ENCODE assay signal across 8 mouse cellular contexts in genomic region chr6:122391725-122392667, GRCm38 (mm10). TPM values are rescaled to one million over a fixed set of nuclear protein-coding genes. Genes with fewer than 3 reads are reported as not detected.
DNase-seq lines count a peak whose midpoint lies in the region; ATAC-seq and TF ChIP-seq lines count a peak whose summit lies in the region.

No protein-coding gene starts in this region.

- peak; percentile 94 for TF ChIP-seq CTCF in midbrain, postnatal 0 days (IDR thresholded peaks at IDR 0.05)

- H3K4me3 ChIP-seq in erythroblast, embryonic 14.5 days (replicated peaks) = peak overlapping the region; percentile 83
- H3K4me3 ChIP-seq in heart, embryonic 12.5 days = peak overlapping the region; percentile 29
- no peak overlapping the region for H3K4me3 ChIP-seq in kidney, embryonic 16.5 days (ENCODE audit: low read length)
- 0 out of 2 replicates have a peak overlapping the region, but pooled peaks have one; percentile 7 for H3K4me3 ChIP-seq in limb, embryonic 15.5 days
- no peak overlapping the region for H3K4me3 ChIP-seq in midbrain, postnatal 0 days (ENCODE audit: low read depth, low read length)

- peak overlapping the region; percentile 53 for H3K4me2 ChIP-seq in heart, embryonic 12.5 days
- peak overlapping the region; percentile 42; the same call in 1 of the 2 replicates for H3K4me2 ChIP-seq in kidney, embryonic 16.5 days (replicated peaks; ENCODE audit: low read depth, low read length)
- H3K4me2 ChIP-seq in limb, embryonic 15.5 days = peak overlapping the region; percentile 15; the same call in 1 of the 2 replicates
- H3K4me2 ChIP-seq in midbrain, postnatal 0 days (ENCODE audit: low read depth, low read length, poor library complexity, severe bottlenecking) = peak overlapping the region; percentile 35

- DNase-seq in CD4-positive, CD25-positive, alpha-beta regulatory T cell, adult 2 months (ENCODE audit: low read depth, low spot score) = peak; percentile 73
- DNase-seq in brain, embryonic 18.5 days (ENCODE audit: low read depth, low spot score) = peak; percentile 56
- peak; percentile 85 for DNase-seq in midbrain, postnatal 0 days (ENCODE audit: low spot score)
- peak; percentile 70 to 83 for DNase-seq in spleen, postnatal 4 days (ENCODE audit: low spot score in 2 of 2)

- H3K27me3 ChIP-seq in erythroblast, embryonic 14.5 days (ENCODE audit: control insufficient read depth) = no peaks in the 10 kb centered on the region
- no peaks in the 10 kb centered on the region for H3K27me3 ChIP-seq in heart, embryonic 12.5 days (replicated peaks)
- H3K27me3 ChIP-seq in kidney, embryonic 16.5 days (ENCODE audit: insufficient read depth, low read length) = no peaks in the 10 kb centered on the region
- H3K27me3 ChIP-seq in limb, embryonic 15.5 days = no peaks in the 10 kb centered on the region
- H3K27me3 ChIP-seq in midbrain, postnatal 0 days (ENCODE audit: insufficient read depth, low read length) = no peaks in the 10 kb centered on the region

- peaks cover 9% of the 10 kb centered on the region for H3K9me3 ChIP-seq in erythroblast, embryonic 14.5 days (ENCODE audit: control insufficient read depth, low read length)
- peaks cover 5% of the 10 kb centered on the region for H3K9me3 ChIP-seq in heart, embryonic 12.5 days (replicated peaks)
- 0 out of 2 replicates have a peak, but pooled peaks cover 6% of the 10 kb centered on the region for H3K9me3 ChIP-seq in kidney, embryonic 16.5 days (ENCODE audit: low read length)
- no peaks in the 10 kb centered on the region for H3K9me3 ChIP-seq in limb, embryonic 15.5 days
- H3K9me3 ChIP-seq in midbrain, postnatal 0 days (ENCODE audit: low read length) = no peaks in the 10 kb centered on the region

- H3K27ac ChIP-seq in heart, embryonic 12.5 days (ENCODE audit: poor library complexity, severe bottlenecking) = peak overlapping the region; percentile 85
- H3K27ac ChIP-seq in kidney, embryonic 16.5 days (ENCODE audit: low read length) = no peak overlapping the region
- no peak overlapping the region for H3K27ac ChIP-seq in limb, embryonic 15.5 days
- no peak overlapping the region for H3K27ac ChIP-seq in midbrain, postnatal 0 days (ENCODE audit: low read depth, low read length)

- 0 out of 2 replicates have a peak overlapping the region, but pooled peaks have one; percentile 2 for H3K9ac ChIP-seq in heart, embryonic 12.5 days
- no peak overlapping the region for H3K9ac ChIP-seq in kidney, embryonic 16.5 days (replicated peaks; ENCODE audit: low read length)
- H3K9ac ChIP-seq in limb, embryonic 15.5 days = no peak overlapping the region
- no peak overlapping the region for H3K9ac ChIP-seq in midbrain, postnatal 0 days (replicated peaks; ENCODE audit: low read length, poor library complexity, severe bottlenecking)

- 0 out of 2 replicates have a peak, but pooled peaks have one; percentile 22 for ATAC-seq in heart, embryonic 12.5 days (ENCODE audit: insufficient number of reproducible peaks, low FRiP score)
- ATAC-seq in kidney, embryonic 16.5 days (ENCODE audit: low FRiP score, low TSS enrichment) = peak; percentile 75; the same call in 1 of the 2 replicates
- ATAC-seq in limb, embryonic 15.5 days (ENCODE audit: insufficient number of reproducible peaks, low FRiP score, low TSS enrichment, low read depth) = no peak
- peak; percentile 70 for ATAC-seq in midbrain, postnatal 0 days (ENCODE audit: low FRiP score)

- peaks cover 86% of the 10 kb centered on the region for H3K4me1 ChIP-seq in erythroblast, embryonic 14.5 days (ENCODE audit: control insufficient read depth)
- peaks cover 35% of the 10 kb centered on the region for H3K4me1 ChIP-seq in heart, embryonic 12.5 days (replicated peaks)
- H3K4me1 ChIP-seq in kidney, embryonic 16.5 days (ENCODE audit: insufficient read depth, low read length) = no peaks in the 10 kb centered on the region
- H3K4me1 ChIP-seq in limb, embryonic 15.5 days = peaks cover 5% of the 10 kb centered on the region; the same call in 1 of the 2 replicates
- H3K4me1 ChIP-seq in midbrain, postnatal 0 days (ENCODE audit: insufficient read depth, low read length) = no peaks in the 10 kb centered on the region

- peaks cover 43% of the 10 kb centered on the region for H3K36me3 ChIP-seq in erythroblast, embryonic 14.5 days (ENCODE audit: control insufficient read depth)
- no peaks in the 10 kb centered on the region for H3K36me3 ChIP-seq in heart, embryonic 12.5 days
- no peaks in the 10 kb centered on the region for H3K36me3 ChIP-seq in kidney, embryonic 16.5 days (ENCODE audit: insufficient read depth, low read length)
- H3K36me3 ChIP-seq in limb, embryonic 15.5 days = no peaks in the 10 kb centered on the region
- no peaks in the 10 kb centered on the region for H3K36me3 ChIP-seq in midbrain, postnatal 0 days (ENCODE audit: insufficient read depth, low read length)

- 32% methylated on average over 29 of the region's 29 CpGs for WGBS in heart, embryonic 12.5 days
- 39% methylated on average over 29 of the region's 29 CpGs for WGBS in kidney, embryonic 16.5 days
- WGBS in limb, embryonic 15.5 days = 36% methylated on average over 29 of the region's 29 CpGs
- 36% methylated on average over 29 of the region's 29 CpGs for WGBS in midbrain, postnatal 0 days

RNA-seq across cellular contexts. Expression of gene Phc1, which starts 51.6 kb away (rescaled TPM):
- 0.20 and 0.24 TPM in 2 replicates for polyA plus RNA-seq in erythroblast, embryonic 14.5 days (2012)
- polyA plus RNA-seq in heart, embryonic 12.5 days (2016; fragmentation: Nextera tagmentation; extraction: Ambion mirVana) = 13.7 and 14.3 TPM in 2 replicates
- 17.9 and 21.8 TPM in 2 replicates for polyA plus RNA-seq in kidney, embryonic 16.5 days (2015; fragmentation: Nextera tagmentation; extraction: Ambion mirVana)
- 15.7 and 16.8 TPM in 2 replicates for polyA plus RNA-seq in limb, embryonic 15.5 days (2015; fragmentation: Nextera tagmentation; extraction: Ambion mirVana)
- total RNA-seq in midbrain, postnatal 0 days (2014; rRNA removed) = 60.5 and 67.1 TPM in 2 replicates
- polyA plus RNA-seq in midbrain, postnatal 0 days (2015; fragmentation: Nextera tagmentation; extraction: Ambion mirVana) = 24.7 and 26.8 TPM in 2 replicates

Comparison
In these comparisons a context has a peak if more than half of its experiments do, and no peak if none do; other contexts are left out.
1. H3K4me3 ChIP-seq: peak in erythroblast, embryonic 14.5 days (single experiment), heart, embryonic 12.5 days (single experiment) and limb, embryonic 15.5 days (single experiment); none in kidney, embryonic 16.5 days (single experiment) and midbrain, postnatal 0 days (single experiment).
2. RNA of gene Phc1, which starts 51.6 kb away (polyA plus RNA-seq): 24.7 to 26.8 TPM in midbrain, postnatal 0 days, 17.9 to 21.8 TPM in kidney, embryonic 16.5 days, 15.7 to 16.8 TPM in limb, embryonic 15.5 days and 13.7 to 14.3 TPM in heart, embryonic 12.5 days; 0.20 to 0.24 TPM in erythroblast, embryonic 14.5 days; every median in the first group is over 10 times any median in the second.
3. Peak in every context shown above with its lines, with median percentiles within 50 percentile points of each other: DNase-seq and H3K4me2 ChIP-seq.